Mouse (Mus musculus): ENCODE measurements around the gene Svbp.

Svbp gene

GRCm38 (mm10) chr4:119194909-119195581 lies at the start of gene Svbp:
TSS of gene Svbp (plus strand) at chr4:119195306.
- peak; percentile 79 for DNase-seq (ENCODE audit: low read depth)

DNA sequence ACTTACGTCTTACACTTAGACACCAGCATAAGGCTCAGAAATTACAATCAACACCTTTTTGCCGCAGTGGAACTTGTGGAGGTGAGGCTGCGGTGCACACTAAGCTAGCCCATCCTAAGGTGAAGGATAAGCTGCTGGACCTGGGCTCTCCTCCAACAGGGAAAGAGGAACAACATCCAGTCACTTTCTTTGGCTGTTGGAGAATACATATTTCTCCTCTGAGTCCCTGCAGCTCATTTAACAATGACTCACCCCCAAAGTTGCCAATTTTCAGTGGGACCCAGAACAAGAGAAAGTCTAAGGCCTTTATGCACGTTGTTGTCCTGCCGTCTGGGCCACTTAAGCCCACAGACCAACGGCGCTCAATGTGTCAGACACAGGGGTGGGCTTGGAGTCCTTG lies 48.3 kb upstream of the Svbp start:
- DNase-seq (ENCODE audit: low read depth) = no peak

DNA sequence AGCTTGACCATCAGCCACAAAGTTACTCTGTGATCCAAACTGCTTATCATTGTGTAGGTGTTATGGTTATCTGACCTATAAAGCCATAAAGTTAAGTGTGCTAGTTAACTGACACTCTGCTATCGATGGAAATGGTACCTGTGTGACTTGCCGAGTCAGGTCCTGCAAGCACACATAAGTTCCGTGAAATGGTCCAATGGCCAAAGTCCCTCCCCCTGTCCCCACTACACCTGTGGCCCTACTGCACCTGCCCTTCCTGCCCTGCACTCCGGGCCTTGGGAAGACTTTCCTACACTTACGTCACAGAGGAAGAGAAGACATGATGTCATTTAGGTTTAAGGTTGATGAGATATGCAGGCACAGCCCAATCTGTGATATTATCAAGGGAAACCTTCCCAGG lies 47.8 kb upstream of the Svbp start:
- no peak for DNase-seq (ENCODE audit: low read depth)

DNA sequence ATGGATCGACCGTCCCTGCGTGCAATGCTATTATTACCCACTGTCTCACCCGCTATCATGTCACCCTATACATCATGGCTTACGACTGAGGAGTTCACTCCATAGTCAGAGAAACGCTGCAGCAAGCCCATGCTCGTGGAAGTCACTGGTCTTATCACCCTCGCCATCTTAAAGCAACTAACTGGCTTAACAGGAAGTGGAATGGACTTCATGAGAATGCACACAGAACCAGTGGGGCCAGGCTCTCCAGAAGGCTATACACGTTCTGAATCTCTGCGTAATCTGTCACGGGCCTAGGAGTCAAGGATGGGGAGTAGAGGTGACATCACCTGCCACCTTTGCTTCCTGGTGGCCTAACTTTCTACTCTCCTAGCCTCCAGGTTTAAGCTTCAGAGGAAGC lies 46.4 kb upstream of the Svbp start:
- no peak for DNase-seq (ENCODE audit: low read depth)

DNA sequence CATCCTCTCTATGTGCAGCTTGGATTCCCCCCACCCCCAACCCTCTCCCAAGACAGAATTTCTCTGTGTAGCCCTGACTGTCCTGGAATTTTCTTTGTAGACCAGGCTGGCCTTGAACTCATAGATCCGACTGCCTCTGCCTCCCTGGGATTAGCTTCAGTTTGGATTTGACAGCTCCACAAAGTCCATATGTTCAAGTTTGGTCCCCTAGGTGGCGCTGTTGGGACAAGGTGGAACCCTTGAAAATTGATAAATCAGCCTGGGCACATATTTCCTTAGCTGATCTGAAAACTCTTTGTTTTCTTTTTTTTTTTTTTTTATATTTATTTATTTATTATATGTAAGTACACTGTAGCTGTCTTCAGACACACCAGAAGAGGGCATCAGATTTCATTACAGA lies 37.9 kb upstream of the Svbp start:
- peak; percentile 71 for DNase-seq (ENCODE audit: low read depth)

DNA sequence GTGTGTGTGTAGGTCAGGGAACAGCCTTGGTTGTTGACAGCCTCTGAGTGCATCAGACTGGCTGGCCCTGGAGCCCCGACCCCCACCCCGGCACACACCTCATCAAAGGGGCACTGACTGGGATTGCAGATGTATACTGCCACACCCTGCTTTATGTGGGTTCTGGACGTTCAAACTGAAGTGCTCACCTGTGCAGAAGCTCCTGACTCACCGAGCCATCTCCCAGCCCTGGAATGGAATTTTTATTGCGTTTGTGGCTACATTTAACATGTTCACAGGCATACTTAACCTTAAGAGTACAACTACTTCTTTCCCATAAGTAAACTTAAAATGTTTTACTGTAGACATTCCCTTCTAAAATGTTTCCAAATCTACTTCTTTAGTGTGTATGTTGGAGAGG lies 37.2 kb upstream of the Svbp start:
- no peak for DNase-seq (ENCODE audit: low read depth)

DNA sequence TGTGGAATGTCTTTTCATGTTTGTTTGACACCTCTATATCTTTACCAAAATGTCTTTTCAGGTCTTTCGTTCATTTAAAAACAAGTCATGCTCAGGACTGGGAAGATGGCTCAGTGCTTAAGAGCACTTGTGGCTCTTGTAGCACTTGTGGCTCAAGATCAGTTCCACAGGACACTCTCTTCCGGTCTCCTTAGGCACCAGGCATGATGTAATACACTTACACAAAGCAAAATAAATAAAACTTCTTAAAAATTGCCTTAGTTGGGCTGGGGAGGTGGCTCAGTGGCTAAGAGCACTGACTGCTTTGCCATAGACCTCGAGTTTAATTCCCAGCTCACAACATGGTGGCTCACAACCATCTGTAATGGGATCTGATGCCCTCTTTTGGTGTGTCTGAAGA lies 33.7 kb upstream of the Svbp start:
- DNase-seq (ENCODE audit: low read depth) = no peak

- no peak for DNase-seq (ENCODE audit: low read depth)
Measured at GRCm38 (mm10) chr4:119162990-119163389, 32.1 kb upstream of the Svbp start.

DNA sequence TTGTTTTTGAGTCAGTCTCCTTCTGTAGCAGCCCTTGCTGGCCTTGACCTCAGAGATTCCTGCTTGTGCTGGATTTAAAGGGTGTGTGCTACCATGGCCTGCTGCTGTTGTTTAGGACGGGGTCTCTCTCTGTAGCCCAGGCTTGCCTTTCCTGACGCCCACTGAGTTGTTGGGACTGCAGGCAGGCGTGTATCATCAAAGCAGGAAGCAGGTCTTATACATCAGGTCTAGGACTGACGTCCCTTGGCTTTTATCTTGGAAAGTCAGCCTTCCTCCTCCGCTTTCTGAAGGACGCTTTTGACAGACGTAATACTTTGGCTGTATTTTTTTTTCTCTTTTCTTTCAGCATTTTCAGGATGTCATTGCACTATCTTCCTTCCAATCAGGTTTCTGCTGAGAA lies 29.2 kb upstream of the Svbp start:
- no peak for DNase-seq (ENCODE audit: low read depth)

- no peak for DNase-seq (ENCODE audit: low read depth)
Measured at GRCm38 (mm10) chr4:119167068-119167467, 28.0 kb upstream of the Svbp start.

- DNase-seq (ENCODE audit: low read depth) = peak; percentile 88
Measured at GRCm38 (mm10) chr4:119167663-119168062, 27.4 kb upstream of the Svbp start.

- DNase-seq (ENCODE audit: low read depth) = no peak
Measured at GRCm38 (mm10) chr4:119172919-119173650, 22.0 kb upstream of the Svbp start.

- DNase-seq (ENCODE audit: low read depth) = peak; percentile 97
Measured at GRCm38 (mm10) chr4:119173851-119174453, 21.2 kb upstream of the Svbp start, which contains the start of gene Zfp691. TSS of gene Zfp691 (minus strand) at chr4:119174195.

DNA sequence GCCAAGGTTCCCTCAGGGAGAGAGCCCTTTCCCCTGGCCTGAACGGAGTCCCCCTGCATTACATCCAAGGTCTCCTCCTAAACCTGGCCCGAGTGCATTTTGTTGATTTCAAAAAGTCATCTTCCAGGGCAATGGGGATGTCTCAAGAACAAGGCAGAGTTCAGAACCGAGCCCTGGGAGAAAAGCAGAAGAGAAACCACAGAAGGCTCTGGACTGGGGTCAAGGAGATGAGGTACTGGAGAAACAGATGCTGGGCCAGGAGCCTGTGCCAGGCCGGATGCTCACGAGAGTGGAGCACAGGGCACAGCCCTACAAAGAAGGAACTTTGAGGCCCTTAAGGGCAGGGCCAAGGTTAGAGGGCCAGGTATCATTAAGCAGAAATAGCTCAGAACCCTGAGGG lies 17.4 kb upstream of the Svbp start:
- DNase-seq (ENCODE audit: low read depth) = no peak

DNA sequence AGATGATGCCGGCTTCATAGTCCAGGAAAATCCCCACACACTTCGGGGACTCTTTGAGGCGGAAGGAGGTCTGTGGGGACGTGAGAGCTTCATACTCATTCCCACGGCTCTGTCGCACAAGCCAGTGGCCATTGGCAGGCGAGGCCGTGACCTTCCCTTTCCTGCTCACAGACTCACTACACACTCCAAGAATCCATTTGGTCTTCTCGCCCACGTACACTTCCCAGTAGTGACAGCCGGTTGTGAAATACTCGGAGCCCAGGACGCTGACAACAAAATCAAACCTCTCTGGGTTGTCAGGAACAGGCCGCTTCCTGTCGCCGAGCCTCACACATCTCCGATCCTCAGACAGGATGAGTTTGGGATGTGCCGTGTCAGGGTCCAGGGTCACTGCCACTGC lies 16.8 kb upstream of the Svbp start:
- DNase-seq (ENCODE audit: low read depth) = no peak

GRCm38 (mm10) chr4:119180133-119180707 lies 14.9 kb upstream of the Svbp start:
- DNase-seq (ENCODE audit: low read depth) = no peak

- DNase-seq (ENCODE audit: low read depth) = no peak
Measured at GRCm38 (mm10) chr4:119181456-119181855, 13.7 kb upstream of the Svbp start.

GRCm38 (mm10) chr4:119183525-119183924 lies 11.6 kb upstream of the Svbp start:
- DNase-seq (ENCODE audit: low read depth) = no peak

- DNase-seq (ENCODE audit: low read depth) = no peak
Measured at GRCm38 (mm10) chr4:119185771-119186170, 9.3 kb upstream of the Svbp start.

- peak; percentile 60 for DNase-seq (ENCODE audit: low read depth)
Measured at GRCm38 (mm10) chr4:119188060-119188785, 6.9 kb upstream of the Svbp start.

GRCm38 (mm10) chr4:119189392-119189791 lies 5.7 kb upstream of the Svbp start:
- no peak for DNase-seq (ENCODE audit: low read depth)

DNA sequence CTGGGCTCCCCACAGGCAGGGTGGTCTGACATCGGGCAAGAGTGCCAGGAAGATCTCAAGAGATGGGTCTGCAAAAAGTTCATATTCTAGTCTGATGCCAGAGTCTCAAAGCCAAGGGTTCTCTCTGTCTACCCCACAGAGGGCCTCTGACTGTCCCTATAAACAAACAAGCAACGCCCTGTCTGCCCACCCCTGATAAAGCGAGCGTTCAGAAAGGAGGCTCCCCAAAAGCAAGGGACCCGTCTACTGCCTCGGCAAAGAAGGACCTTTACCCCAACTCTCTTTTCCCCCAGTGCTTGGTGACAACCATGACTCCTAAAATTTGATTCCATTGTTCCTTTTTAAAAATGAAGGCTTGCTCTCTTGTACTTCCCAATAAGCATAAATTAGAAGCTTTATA lies 5.2 kb upstream of the Svbp start, which contains the start of gene Ermap:
Gene Ermap (minus strand): TSS at position 148 of the 400 bp plus-strand sequence.
- DNase-seq (ENCODE audit: low read depth) = peak; percentile 90

All from c-Kit-positive CD71-positive TER-119-negative erythroid progenitor cells, embryonic 14.5 days (primary cell).